Mouse (Mus musculus): ENCODE results near the gene Trpm5. TPM values are rescaled to one million over a fixed set of nuclear protein-coding genes. Genes with fewer than 3 reads are reported as not detected.

Gene Trpm5
- total RNA-seq, 2 experiments from 2014 or later: not detected

- DNase-seq: no peak
- H3K27ac ChIP-seq: peak overlapping the region; percentile 99
- TF ChIP-seq CTCF (IDR thresholded peaks at IDR 0.05): no peak
- intact Hi-C loops (cut with DNase I): loop anchor here (1.0 to 2.0 kb wide), 2 partner anchors 15 to 46 kb away; partner anchors contain the start of gene Tssc4
- H3K4me3 ChIP-seq: peak overlapping the region; percentile 95
Measured at GRCm38 (mm10) chr7:143053961-143054611, 40.4 kb downstream of the Trpm5 start.

DNA sequence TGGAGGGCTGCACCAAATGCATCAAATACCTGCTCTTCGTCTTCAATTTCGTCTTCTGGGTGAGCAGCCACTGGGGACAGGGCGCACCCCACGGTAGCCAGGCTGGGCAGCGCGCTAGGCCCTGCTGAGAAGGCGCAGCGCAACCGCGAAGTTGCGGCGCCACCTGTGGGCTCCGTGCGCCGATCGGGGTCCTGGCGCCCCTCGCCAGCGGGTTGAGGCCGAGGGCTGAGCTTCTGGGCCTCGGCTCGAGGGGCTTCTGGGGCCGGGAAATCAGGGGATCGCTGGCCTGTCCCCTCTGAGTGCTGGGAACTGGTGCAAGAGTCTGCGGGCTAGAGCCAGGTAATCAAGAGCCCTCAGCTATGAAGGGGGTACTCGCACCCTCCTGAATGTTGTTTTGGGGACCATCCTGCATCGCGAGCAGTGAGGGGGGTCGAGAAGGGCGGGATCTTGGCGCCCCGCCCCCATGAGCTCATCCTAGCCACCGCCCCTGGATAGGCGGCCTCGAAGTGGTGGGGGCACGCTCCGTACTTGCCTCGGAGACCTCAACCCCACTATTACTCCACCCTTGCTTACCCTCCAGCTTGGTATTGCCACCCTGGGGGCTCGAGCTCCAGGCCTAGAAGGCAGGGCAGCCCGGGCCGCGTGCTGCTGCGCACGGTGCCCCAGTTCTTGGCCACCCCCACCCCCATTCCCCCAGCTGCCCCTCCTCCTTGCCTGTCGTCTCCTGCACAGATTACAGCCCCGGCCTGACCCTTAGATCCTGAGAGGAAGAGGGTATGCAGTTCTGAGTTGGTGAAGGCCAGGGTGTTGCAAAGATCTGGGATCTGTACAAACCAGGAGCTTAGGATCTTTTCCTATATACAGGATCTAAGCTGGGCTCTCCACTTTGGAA lies 41.2 kb downstream of the Trpm5 start:
- TF ChIP-seq CTCF (IDR thresholded peaks at IDR 0.05): peak; percentile 43
- peak overlapping the region; percentile 95 for H3K4me3 ChIP-seq
- intact Hi-C loops (cut with DNase I): loop anchor here (1.0 to 2.0 kb wide), 2 partner anchors 16 to 45 kb away; partner anchors contain the start of gene Tssc4
- peak overlapping the region; percentile 99 for H3K27ac ChIP-seq
- DNase-seq: peak; percentile 83

DNA sequence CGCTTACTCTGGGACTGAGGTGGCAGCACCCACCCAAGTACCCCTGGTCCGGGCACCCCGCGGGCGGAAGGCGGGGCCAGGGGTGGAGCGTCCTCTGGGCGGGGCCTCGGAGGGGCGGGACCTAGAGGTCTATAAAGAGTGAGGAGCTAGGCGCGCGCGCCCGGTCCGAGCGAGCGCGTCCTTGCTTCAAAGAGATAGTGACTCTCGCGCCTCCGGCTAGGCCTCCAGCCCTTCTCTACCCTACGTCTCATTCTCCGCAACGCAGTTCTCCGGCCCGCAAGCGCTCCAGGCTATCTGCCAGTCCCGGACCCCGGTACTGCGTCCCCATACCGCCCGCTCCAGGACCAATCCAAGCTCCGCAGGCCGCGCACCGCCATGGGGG lies 41.8 kb downstream of the Trpm5 start, which contains the start of gene Cd81:
TSS of gene Cd81 (plus strand) at position 114 of the 382 bp plus-strand sequence.
- Histone ChIP-seq H3K27ac (peak within 1 kb of the TSS; percentile 99), H3K4me3 (peak within 1 kb of the TSS; percentile 95)
- intact Hi-C loops (cut with DNase I): loop anchor here (1.0 to 2.0 kb wide), 2 partner anchors 16 to 44 kb away; partner anchors contain the start of gene Tssc4
- peak; percentile 93 for DNase-seq
- no peak for TF ChIP-seq CTCF (IDR thresholded peaks at IDR 0.05)

- H3K4me3 ChIP-seq: no peak overlapping the region
- TF ChIP-seq CTCF (IDR thresholded peaks at IDR 0.05): no peak
- DNase-seq: no peak
- no peak overlapping the region for H3K27ac ChIP-seq
- intact Hi-C loops (cut with DNase I): no loop called here
Measured at GRCm38 (mm10) chr7:143051316-143051715, 43.1 kb downstream of the Trpm5 start.

- intact Hi-C loops (cut with DNase I): no loop called here
- TF ChIP-seq CTCF (IDR thresholded peaks at IDR 0.05): no peak
- Histone ChIP-seq H3K27ac (peak overlapping the region; percentile 52), H3K4me3 (no peak overlapping the region)
- no peak for DNase-seq
Measured at GRCm38 (mm10) chr7:143049841-143050816, 44.3 kb downstream of the Trpm5 start.

- Histone ChIP-seq H3K4me3 (no peak overlapping the region), H3K27ac (peak overlapping the region; percentile 52)
- no peak for DNase-seq
- intact Hi-C loops (cut with DNase I): no loop called here
- TF ChIP-seq CTCF (IDR thresholded peaks at IDR 0.05): no peak
Measured at GRCm38 (mm10) chr7:143049331-143049730, 45.1 kb downstream of the Trpm5 start.

DNA sequence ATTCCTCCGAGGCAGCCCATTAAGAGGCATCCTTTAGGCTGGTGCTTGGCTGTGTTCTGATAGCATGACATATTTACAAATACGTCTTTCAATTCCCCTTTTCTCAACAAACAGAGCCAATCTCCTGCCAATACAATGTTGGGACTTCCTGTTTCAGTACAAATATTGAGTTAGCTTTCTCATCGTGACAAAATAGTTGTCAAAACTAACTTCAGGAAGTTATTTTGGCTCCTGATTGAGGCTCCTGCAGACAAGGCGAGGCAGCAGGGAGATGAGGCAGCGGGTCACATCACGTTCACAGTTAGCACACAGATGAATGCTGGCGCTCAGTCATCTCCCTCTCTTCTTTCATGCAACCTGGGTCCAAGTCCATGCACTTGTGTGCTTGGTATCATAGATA lies 48.1 kb downstream of the Trpm5 start:
- intact Hi-C loops (cut with DNase I): no loop called here
- no peak for DNase-seq
- Histone ChIP-seq H3K4me3 (no peak overlapping the region), H3K27ac (no peak overlapping the region)
- TF ChIP-seq CTCF (IDR thresholded peaks at IDR 0.05): no peak

- Histone ChIP-seq H3K27ac (no peak overlapping the region), H3K4me3 (no peak overlapping the region)
- no peak for DNase-seq
- peak; percentile 17; the same call in 1 of the 2 replicates for TF ChIP-seq CTCF (IDR thresholded peaks at IDR 0.05)
- intact Hi-C loops (cut with DNase I): no loop called here
Measured at GRCm38 (mm10) chr7:143044826-143045206, 49.6 kb downstream of the Trpm5 start.

GRCm38 (mm10) chr7:143044049-143044825 lies 50.2 kb downstream of the Trpm5 start:
- Histone ChIP-seq H3K4me3 (no peak overlapping the region), H3K27ac (no peak overlapping the region)
- no peak for TF ChIP-seq CTCF (IDR thresholded peaks at IDR 0.05)
- no peak for DNase-seq
- intact Hi-C loops (cut with DNase I): no loop called here

DNA sequence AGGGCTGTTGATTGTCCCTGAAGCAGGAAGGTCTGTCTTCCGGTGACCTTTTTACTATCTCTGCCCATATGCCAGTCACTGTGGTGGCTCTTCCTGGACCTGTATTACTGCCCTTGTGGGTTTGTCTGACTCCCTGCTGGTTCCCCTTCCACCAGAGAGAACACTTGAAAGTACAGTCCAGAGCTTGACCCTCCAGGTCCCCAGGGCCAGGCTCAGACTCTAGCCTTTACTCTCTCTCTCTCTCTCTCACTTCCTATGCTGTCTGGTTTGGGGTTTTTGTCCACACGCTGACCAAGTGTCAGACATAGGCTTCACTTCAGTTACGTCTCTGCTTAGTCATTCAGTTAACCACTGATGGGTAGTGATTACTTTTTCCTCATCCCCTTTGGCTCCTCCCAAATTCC lies 51.5 kb downstream of the Trpm5 start:
- intact Hi-C loops (cut with DNase I): no loop called here
- DNase-seq: no peak
- no peak for TF ChIP-seq CTCF (IDR thresholded peaks at IDR 0.05)
- Histone ChIP-seq H3K4me3 (no peak overlapping the region), H3K27ac (peak overlapping the region; percentile 85)

GRCm38 (mm10) chr7:143042089-143042488 lies 52.4 kb downstream of the Trpm5 start:
- DNase-seq: peak; percentile 73
- Histone ChIP-seq H3K27ac (peak overlapping the region; percentile 85), H3K4me3 (0 out of 2 replicates have a peak overlapping the region, but pooled peaks have one; percentile 17)
- intact Hi-C loops (cut with DNase I): no loop called here
- TF ChIP-seq CTCF (IDR thresholded peaks at IDR 0.05): no peak

All from gastrocnemius, adult 2 months (tissue).